Mouse (Mus musculus) layer of hippocampus, adult 9-10 months (tissue): ENCODE data around the gene Men1.
A peak's percentile ranks its signal among the peaks of the same experiment; 100 is the strongest.
"Not testable (repeated sequence)": the region's sequence is repeated elsewhere in the genome, so short reads cannot be mapped to it uniquely, and the experiment has no call there.

Source experiments
- DNase-seq: peaks from one replicate; pipeline ENCODE4 v3.0.0; 2022; ENCODE audit warnings: low spot score

Men1 gene

GRCm38 (mm10) chr19:6304787-6305516 is 29.8 kb upstream of the Men1 start:
- DNase-seq = peak; percentile 77

DNA sequence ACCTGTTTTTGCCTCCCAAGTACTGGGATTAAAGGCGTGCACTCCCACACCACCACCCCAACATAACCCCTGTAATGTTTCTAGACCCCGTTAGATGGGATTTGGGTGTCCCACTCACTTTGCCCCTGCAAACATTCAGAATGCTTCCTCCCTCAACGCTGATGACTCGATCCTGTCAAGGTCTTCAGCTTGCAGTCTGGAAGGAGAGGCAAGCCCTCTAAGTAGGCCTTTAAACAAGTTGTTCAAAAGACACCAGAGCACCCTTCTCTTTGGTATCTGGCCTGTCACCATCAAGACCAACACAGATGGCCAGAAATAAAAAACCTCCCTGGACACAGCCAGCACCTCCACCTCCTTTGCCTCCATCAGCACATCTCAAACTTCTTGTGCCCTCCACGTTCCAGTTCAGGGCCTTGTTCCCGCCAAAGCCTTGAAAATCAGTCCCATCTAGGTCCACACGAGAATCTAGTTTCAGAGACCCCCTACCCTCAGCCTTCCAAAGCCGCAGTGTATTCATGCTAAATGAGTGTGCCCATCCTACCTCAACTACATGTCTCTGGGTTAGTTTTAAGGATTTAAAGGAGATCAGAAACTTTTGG is 29.2 kb upstream of the Men1 start:
- DNase-seq = no peak

GRCm38 (mm10) chr19:6306137-6306551 is 28.6 kb upstream of the Men1 start, which contains the start of gene Cdc42bpg:
TSS of gene Cdc42bpg (plus strand) at chr19:6306456.
- DNase-seq = no peak

GRCm38 (mm10) chr19:6306586-6306985 is 28.2 kb upstream of the Men1 start:
- no peak for DNase-seq

DNA sequence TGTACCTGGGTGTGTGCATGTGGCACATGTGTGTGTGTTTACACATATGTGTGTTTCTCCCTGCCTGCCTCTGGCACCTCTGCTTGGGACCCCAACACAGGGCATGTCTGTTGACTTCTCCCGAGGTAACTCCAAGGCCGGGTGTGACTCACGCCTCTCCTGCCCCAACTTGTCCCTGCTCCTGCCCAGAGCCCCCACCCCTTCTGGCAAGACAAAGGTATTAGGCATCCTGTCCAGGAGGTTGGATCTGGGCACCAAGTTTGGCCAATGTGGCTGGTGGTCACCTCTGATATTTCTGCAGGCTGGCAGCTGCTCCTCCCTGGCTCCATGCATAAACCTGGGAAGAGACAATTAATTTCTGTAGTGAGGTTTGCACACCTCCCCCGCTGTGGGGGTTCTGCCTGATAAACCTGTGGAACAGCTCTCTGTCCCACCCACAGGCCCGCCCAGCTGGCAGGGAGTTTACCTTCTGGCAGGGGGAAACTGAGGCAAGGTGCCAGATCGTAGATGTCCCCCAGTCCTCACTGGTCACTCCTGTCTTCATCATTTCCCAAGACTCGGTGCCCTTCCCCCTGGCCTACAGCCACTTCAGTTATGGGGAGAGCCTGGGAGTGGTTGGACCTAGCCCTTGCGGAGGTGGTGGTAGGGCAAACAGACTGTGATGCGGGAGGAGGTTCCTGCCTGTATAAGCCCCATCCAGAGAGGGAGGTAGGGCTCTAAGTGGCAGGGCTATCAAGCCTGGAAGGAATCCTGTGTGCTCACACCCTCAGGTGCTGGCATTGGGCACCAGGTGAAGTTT is 26.8 kb upstream of the Men1 start:
- DNase-seq = no peak

- no peak for DNase-seq
Measured at GRCm38 (mm10) chr19:6310181-6310580, 24.6 kb upstream of the Men1 start.

GRCm38 (mm10) chr19:6311783-6312182 is 23.0 kb upstream of the Men1 start:
- DNase-seq = not testable (repeated sequence)

GRCm38 (mm10) chr19:6313796-6314195 is 21.0 kb upstream of the Men1 start:
- DNase-seq = no peak

GRCm38 (mm10) chr19:6314513-6314912 is 20.3 kb upstream of the Men1 start:
- DNase-seq = no peak

DNA sequence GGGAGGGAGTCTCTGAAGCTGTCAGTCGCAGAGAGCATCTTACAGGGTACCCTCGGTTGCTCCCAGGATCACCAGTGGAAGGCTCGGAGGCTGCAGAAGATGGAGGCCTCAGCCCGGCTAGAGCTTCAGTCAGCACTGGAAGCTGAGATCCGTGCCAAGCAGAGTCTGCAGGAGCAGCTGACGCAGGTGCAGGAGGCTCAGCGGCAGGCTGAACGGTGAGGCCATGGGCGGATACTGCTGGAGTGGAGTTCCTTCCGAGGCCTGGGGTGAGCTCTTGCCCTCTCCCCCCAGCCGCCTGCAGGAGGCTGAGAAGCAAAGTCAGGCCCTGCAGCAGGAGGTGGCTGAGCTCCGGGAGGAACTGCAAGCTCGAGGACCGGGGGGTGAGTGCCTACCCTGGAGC is 19.2 kb upstream of the Men1 start:
- DNase-seq = no peak

- DNase-seq = no peak
Measured at GRCm38 (mm10) chr19:6318145-6318544, 16.6 kb upstream of the Men1 start.

GRCm38 (mm10) chr19:6321358-6321757 is 13.4 kb upstream of the Men1 start:
- no peak for DNase-seq

DNA sequence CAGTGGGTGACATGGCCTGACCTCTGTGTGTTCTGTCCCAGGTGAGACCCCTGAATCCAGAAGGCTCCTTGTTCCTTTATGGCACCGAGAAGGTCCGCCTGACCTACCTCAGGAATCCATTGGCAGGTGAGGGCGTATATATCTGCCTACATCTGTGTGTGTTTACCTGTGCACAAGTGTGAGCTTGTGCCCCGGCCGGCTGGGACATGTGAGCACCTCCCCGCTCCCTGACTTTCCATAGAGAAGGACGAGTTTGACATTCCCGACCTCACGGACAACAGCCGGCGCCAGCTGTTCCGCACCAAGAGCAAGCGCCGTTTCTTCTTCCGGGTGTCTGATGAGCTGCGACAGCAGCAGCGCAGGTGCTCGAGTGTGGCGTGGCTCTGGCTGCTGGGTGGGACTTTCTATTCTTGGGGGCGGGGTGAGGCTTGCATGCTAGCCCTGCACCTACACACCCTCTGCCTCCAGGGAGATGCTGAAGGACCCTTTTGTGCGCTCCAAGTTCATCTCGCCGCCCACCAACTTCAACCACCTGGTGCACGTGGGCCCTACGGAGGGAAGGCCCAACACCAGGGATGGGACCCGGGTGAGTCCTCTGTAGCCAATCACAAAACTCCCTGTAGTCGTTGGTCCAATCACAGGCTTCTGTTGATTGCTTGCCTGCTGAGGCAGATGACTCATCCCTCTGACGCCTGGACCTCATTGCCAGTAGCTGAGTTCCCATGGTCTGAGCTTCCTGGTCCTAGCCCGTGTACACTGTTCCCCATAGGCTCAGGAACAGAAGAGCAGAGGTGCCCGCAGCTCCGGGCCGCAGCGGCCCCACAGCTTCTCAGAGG is 12.8 kb upstream of the Men1 start:
- no peak for DNase-seq

DNA sequence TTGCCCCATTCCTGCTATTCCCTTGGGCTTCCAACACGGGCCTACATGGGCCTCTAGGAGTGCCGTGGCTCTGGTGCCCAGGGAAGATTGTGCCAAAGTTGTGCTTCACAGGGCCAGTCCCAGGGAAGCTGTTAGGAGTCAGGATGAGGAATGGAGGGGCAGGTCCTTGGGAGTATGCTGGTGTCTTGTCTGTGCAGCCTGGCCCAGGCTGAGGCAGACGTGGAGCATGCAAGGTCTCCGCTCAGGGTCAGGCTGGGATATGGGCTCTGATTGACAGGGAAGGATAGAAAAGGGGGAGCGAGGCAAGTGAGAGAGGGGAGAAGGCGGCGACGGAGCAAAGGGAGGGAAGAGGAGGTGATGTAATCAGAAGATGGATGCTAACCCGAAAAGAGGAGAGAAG is 10.0 kb upstream of the Men1 start:
- no peak for DNase-seq

DNA sequence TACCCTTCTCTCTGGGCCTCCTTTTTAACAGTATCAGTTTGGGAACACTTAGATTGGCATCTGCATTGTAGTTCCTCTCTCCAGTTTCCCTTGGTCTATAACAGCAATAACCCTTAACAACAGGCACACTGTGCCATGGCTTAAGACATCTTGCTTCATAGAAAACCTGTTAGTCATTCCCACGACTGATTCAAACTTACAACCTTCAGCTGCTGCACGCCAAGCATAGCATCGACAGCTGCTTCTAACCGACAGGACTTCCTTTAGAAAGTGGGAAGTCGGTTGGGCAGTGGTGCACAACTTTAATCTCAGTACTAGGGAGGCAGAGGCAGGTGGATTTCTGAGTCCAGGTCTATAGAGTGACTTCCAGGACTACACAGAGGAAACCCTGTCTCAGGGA is 3.6 kb upstream of the Men1 start:
- DNase-seq = no peak

- DNase-seq = no peak
Measured at GRCm38 (mm10) chr19:6331719-6332516, 2.9 kb upstream of the Men1 start.

DNA sequence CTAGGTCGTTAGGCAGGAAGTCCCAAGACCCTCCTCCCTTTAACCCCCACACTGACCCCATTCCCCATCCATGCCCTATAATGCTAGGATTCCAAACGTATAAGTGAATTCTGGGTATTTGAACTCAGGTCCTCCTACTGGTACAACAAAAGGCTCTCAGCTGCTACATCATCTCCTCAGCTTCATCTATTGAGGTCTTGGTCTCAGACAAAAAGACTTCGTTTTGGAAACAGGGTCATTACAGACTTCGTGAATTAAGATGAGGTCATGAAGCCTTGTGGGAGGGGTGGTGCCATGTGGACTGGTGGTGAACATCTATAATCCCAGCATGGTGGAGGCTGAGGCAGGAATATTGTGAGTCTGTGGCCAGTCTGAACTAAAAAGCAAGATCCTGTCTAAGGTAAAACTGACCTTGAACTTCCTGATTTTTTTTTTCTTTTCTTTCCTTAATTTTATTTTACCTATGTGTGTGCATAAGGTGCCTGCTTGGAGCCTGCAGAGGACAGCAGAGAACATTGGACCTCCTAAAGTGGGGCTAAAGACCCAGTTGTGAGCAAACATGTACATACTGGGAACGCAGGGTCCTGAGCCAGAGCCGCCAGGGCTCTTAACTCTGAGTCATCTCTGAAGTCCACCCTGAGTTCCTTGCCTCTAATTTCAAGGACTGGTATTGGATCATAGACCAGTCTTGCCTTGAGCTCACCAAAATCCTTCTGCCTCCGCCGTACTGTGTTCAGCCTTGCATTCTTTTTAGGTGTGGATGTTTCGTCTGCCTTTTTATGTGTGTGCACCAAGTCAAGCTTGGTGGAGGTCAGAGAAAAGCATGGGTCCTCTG is 801 bp upstream of the Men1 start:
- DNase-seq = no peak

GRCm38 (mm10) chr19:6335458-6335827 is 664 bp downstream of the Men1 start:
- no peak for DNase-seq

- no peak for DNase-seq
Measured at GRCm38 (mm10) chr19:6336920-6337319, 2.1 kb downstream of the Men1 start.

- DNase-seq = no peak
Measured at GRCm38 (mm10) chr19:6338171-6338570, 3.4 kb downstream of the Men1 start.
